Mouse (Mus musculus) lung, embryonic 15.5 days (tissue): ENCODE measurements around the gene Olfr218. TPM values are rescaled to one million over a fixed set of nuclear protein-coding genes. Genes with fewer than 3 reads are reported as not detected.
"Not testable (repeated sequence)": the region's sequence is repeated elsewhere in the genome, so short reads cannot be mapped to it uniquely, and the experiment has no call there.

Experiments used
- ATAC-seq: fragments of 200-750 bp; cut with Nextera tagmentation; 2 replicates; pipeline ENCODE4 v1.8.0; 2017; ENCODE audit warnings: moderate number of reproducible peaks, borderline replicate concordance; ENCODE audit not compliant: low FRiP score, low TSS enrichment; ENCODE audit errors: extremely low read depth
- H3K27ac ChIP-seq: fragments of 300-500 bp; sonication (generic); 2 replicates; pipeline ENCODE4 v1.5.1; 2015; ENCODE audit warnings: moderate library complexity, mild to moderate bottlenecking, inconsistent platforms
- H3K27me3 ChIP-seq: fragments of 300-500 bp; sonication (generic); 2 replicates; pipeline ENCODE4 v1.6.1; 2015; ENCODE audit warnings: inconsistent platforms
- H3K36me3 ChIP-seq: fragments of 300-500 bp; sonication (generic); 2 replicates; pipeline ENCODE4 v1.6.1; 2015; ENCODE audit warnings: inconsistent platforms
- H3K4me1 ChIP-seq: fragments of 300-500 bp; sonication (generic); 2 replicates; pipeline ENCODE4 v1.6.1; 2015; ENCODE audit warnings: inconsistent platforms
- H3K4me2 ChIP-seq: fragments of 300-500 bp; sonication (generic); 2 replicates; pipeline ENCODE4 v1.6.1; 2015; ENCODE audit warnings: inconsistent platforms, mild to moderate bottlenecking, moderate library complexity
- H3K4me3 ChIP-seq: fragments of 300-500 bp; sonication (generic); 2 replicates; pipeline ENCODE4 v1.5.1; 2015; ENCODE audit warnings: mild to moderate bottlenecking, inconsistent platforms
- H3K9ac ChIP-seq: fragments of 300-500 bp; sonication (generic); 2 replicates; pipeline ENCODE4 v1.6.1; 2015; ENCODE audit warnings: inconsistent platforms
- H3K9me3 ChIP-seq: fragments of 300-500 bp; sonication (generic); 2 replicates; pipeline ENCODE4 v1.6.1; 2016; ENCODE audit warnings: inconsistent platforms
- WGBS: fragments of 180-500 bp; shearing (Covaris S2); methylation state at CpG from one replicate; pipeline ENCODE4 v1.1.7; 2015; 5-methylcytosine and 5-hydroxymethylcytosine counted together
- polyA plus RNA-seq: library from polyadenylated mRNA; unstranded; fragments of >200 nt; fragmentation: Nextera tagmentation; extraction: Ambion mirVana; gene quantifications from 2 replicates; pipeline ENCODE4 v1.2.1, GENCODE M21; 2015

Gene Olfr218
- polyA plus RNA-seq = not detected in 2 replicates

- Histone ChIP-seq H3K27ac (no peak within 1 kb of the TSS), H3K9ac (no peak within 1 kb of the TSS), H3K4me2 (no peak within 1 kb of the TSS), H3K27me3 (no peaks in the 10 kb centered on the region), H3K4me1 (no peaks in the 10 kb centered on the region), H3K36me3 (no peaks in the 10 kb centered on the region), H3K4me3 (no peak within 1 kb of the TSS), H3K9me3 (no peaks in the 10 kb centered on the region)
- WGBS = 75% methylated on average over 5 of the region's 5 CpGs
- ATAC-seq = no peak
These were observed at the start of gene Olfr218 for GRCm38 (mm10) chr1:173197508-173197907. TSS of gene Olfr218 (plus strand) at chr1:173197808.

GRCm38 (mm10) chr1:173174154-173174842 lies 23.3 kb upstream of the Olfr218 start:
- H3K36me3 ChIP-seq = no peaks in the 10 kb centered on the region
- H3K4me1 ChIP-seq = no peaks in the 10 kb centered on the region
- H3K4me2 ChIP-seq = no peak overlapping the region
- no peak overlapping the region for H3K9ac ChIP-seq
- no peak overlapping the region for H3K27ac ChIP-seq
- H3K27me3 ChIP-seq = no peaks in the 10 kb centered on the region
- H3K9me3 ChIP-seq = no peaks in the 10 kb centered on the region
- no peak for ATAC-seq
- no peak overlapping the region for H3K4me3 ChIP-seq

- Histone ChIP-seq H3K9me3 (no peaks in the 10 kb centered on the region), H3K4me2 (no peak within 1 kb of the TSS), H3K27me3 (no peaks in the 10 kb centered on the region), H3K27ac (no peak within 1 kb of the TSS), H3K36me3 (no peaks in the 10 kb centered on the region), H3K4me1 (no peaks in the 10 kb centered on the region), H3K9ac (no peak within 1 kb of the TSS), H3K4me3 (no peak within 1 kb of the TSS)
- ATAC-seq = no peak
- 54% methylated on average over 3 of the region's 3 CpGs for WGBS
These were observed 7.1 kb upstream of the Olfr218 start, which contains the start of gene Olfr1406 for GRCm38 (mm10) chr1:173190540-173190939. TSS of gene Olfr1406 (minus strand) at chr1:173190640.

DNA sequence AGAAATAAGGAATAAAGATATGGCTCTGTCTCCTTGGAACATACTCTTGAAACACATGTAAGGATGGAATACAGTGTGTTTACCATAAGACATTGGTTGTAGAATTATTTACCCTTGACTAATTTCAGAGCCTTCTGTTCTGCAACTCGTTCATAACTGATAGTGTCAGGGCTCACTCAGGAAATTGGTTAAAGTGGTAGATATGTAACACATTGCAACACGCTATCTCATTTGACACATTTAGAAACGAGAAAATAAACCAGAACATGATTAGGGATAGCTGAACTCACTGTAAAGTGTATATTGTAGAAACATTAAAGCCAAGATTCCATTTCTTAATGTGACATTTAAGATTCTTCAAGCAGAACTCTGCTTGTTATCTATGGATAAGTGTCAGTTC lies 5.5 kb upstream of the Olfr218 start:
- Histone ChIP-seq H3K27ac (no peak overlapping the region), H3K9ac (no peak overlapping the region), H3K27me3 (no peaks in the 10 kb centered on the region), H3K4me3 (no peak overlapping the region), H3K36me3 (no peaks in the 10 kb centered on the region), H3K9me3 (no peaks in the 10 kb centered on the region), H3K4me1 (no peaks in the 10 kb centered on the region), H3K4me2 (no peak overlapping the region)
- 50% methylated on average over 3 of the region's 3 CpGs for WGBS
- ATAC-seq = no peak

GRCm38 (mm10) chr1:173196359-173196758 lies 1.2 kb upstream of the Olfr218 start:
- Histone ChIP-seq H3K4me3 (no peak overlapping the region), H3K4me2 (no peak overlapping the region), H3K27ac (no peak overlapping the region), H3K27me3 (no peaks in the 10 kb centered on the region), H3K9ac (no peak overlapping the region), H3K4me1 (no peaks in the 10 kb centered on the region), H3K9me3 (no peaks in the 10 kb centered on the region), H3K36me3 (no peaks in the 10 kb centered on the region)
- ATAC-seq = no peak
- 78% methylated on average over 2 of the region's 2 CpGs for WGBS

GRCm38 (mm10) chr1:173212092-173212491 lies 14.5 kb downstream of the Olfr218 start, which contains the start of gene Olfr1404:
TSS of gene Olfr1404 (plus strand) at chr1:173212392.
- WGBS = 56% methylated on average over 5 of the region's 5 CpGs
- no peak within 1 kb of the TSS for H3K4me2 ChIP-seq
- no peaks in the 10 kb centered on the region for H3K27me3 ChIP-seq
- H3K9me3 ChIP-seq = no peaks in the 10 kb centered on the region
- no peaks in the 10 kb centered on the region for H3K4me1 ChIP-seq
- no peak within 1 kb of the TSS for H3K9ac ChIP-seq
- no peak for ATAC-seq
- no peak within 1 kb of the TSS for H3K27ac ChIP-seq
- no peaks in the 10 kb centered on the region for H3K36me3 ChIP-seq
- no peak within 1 kb of the TSS for H3K4me3 ChIP-seq

GRCm38 (mm10) chr1:173216481-173216880 lies 18.9 kb downstream of the Olfr218 start:
- no peak overlapping the region for H3K4me2 ChIP-seq
- no peaks in the 10 kb centered on the region for H3K9me3 ChIP-seq
- no peaks in the 10 kb centered on the region for H3K27me3 ChIP-seq
- no peaks in the 10 kb centered on the region for H3K36me3 ChIP-seq
- H3K4me3 ChIP-seq = no peak overlapping the region
- 83% methylated on average over 3 of the region's 3 CpGs for WGBS
- no peak for ATAC-seq
- H3K4me1 ChIP-seq = no peaks in the 10 kb centered on the region
- H3K27ac ChIP-seq = no peak overlapping the region
- no peak overlapping the region for H3K9ac ChIP-seq

DNA sequence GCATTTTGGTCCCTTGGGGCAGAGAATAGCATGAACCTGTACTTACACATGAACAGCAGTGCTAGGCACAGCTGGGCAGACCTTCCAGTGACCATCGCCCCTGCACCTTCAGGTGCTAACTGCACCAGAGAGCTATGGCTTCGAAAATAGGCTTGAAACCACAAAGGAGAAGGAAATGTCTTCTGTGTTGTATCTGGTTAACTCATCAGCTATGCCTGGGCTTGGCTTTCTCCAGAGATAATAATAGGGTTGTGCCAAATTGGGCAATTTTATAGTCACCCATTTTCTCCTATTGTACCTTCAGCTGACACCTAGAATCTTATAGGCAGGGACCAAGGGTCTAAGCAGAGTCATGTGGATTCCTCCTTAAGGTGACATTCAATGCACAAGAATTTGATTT lies 29.5 kb downstream of the Olfr218 start, which contains the start of gene Fcer1a:
Gene Fcer1a (minus strand): TSS at position 134 of the 400 bp plus-strand sequence.
- Histone ChIP-seq H3K4me3 (no peak within 1 kb of the TSS), H3K36me3 (no peaks in the 10 kb centered on the region), H3K4me1 (no peaks in the 10 kb centered on the region), H3K4me2 (no peak within 1 kb of the TSS), H3K9me3 (no peaks in the 10 kb centered on the region), H3K27ac (no peak within 1 kb of the TSS), H3K27me3 (no peaks in the 10 kb centered on the region), H3K9ac (no peak within 1 kb of the TSS)
- WGBS = 71% methylated on average over 2 of the region's 2 CpGs
- no peak for ATAC-seq

DNA sequence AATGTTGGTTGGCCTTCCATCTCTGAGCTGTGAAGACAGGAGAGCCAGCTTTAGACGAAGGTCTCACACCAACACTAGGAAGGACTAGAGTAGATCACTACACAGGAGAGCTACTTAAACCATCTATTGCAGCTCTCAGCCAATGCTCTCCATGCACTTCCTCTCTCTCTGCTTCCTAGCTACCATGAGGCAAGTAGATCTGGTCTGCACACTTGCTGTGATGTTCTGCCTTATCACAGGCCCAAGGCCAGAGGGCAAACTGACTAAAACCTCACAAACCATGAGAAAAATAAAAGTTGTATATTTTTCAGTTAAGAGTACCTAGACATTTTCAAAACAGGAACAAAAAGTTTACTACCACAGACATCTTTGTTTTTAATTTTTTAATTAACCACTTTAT lies 39.4 kb downstream of the Olfr218 start:
- not testable (repeated sequence) for H3K9ac ChIP-seq, H3K4me3 ChIP-seq, H3K9me3 ChIP-seq, H3K36me3 ChIP-seq, H3K4me1 ChIP-seq, H3K27me3 ChIP-seq, ATAC-seq, H3K27ac ChIP-seq, H3K4me2 ChIP-seq
- 73% methylated on average over 1 of the region's 1 CpGs for WGBS

- Histone ChIP-seq H3K27me3 (no peaks in the 10 kb centered on the region), H3K36me3 (no peaks in the 10 kb centered on the region), H3K9me3 (no peaks in the 10 kb centered on the region), H3K4me3 (no peak overlapping the region), H3K9ac (no peak overlapping the region), H3K4me2 (no peak overlapping the region), H3K4me1 (no peaks in the 10 kb centered on the region), H3K27ac (no peak overlapping the region)
- ATAC-seq = no peak
- WGBS = 78% methylated on average over 3 of the region's 3 CpGs
These were observed 52.3 kb downstream of the Olfr218 start for GRCm38 (mm10) chr1:173249888-173250287.
